11 mouse cellular contexts compared by ENCODE assay signal in the genomic region with DNA sequence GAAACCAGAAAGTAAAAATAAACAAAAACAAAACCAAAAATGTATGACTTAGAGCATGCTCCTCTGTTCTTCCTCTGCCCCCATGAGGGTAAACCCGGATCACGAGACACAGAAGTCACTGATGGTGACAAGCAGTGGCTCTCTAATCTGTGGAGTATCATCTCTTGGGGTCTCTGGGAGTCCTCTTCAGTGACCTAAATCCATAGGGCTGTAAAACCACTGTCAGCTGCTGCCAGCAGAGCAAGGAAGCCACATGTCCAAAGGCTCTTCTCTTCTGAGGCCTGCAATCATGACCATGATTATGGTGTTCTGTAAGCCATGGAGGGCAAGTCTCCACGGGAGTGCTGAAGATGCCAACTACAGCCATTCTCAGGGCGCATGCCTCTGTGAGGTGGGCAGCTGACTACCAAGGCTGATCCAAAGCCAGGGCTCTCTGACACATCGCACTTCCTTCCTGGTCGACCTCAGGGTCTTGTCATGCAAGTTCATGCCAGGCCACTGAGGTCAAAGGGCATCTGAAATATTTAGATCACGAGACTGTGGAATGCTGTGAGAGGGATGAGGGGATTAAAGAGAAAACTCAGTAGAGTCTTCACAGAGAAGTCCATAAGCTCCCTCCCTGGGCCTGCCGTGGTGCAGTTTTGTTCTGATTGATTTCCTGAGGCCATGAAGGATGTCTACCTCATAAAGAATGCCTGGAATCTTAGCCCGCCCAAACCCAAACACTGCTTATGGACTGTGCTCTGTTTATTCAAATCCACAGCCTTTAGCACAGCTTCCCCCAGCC.
DNase-seq lines count a peak whose midpoint lies in the region; ATAC-seq and TF ChIP-seq lines count a peak whose summit lies in the region.
"Had no signal": no experiment of that assay in that cellular context is flagged by ENCODE, and none has a peak within 500 bp of the region (broad histone marks: within the 10 kb centered on the region; RNA-seq: fewer than 3 reads in every experiment).

No protein-coding gene starts in this region.

- no peak overlapping the region for H3K9ac ChIP-seq in heart, embryonic 11.5 days (ENCODE audit: low read depth, low read length)
- H3K9ac ChIP-seq in embryonic facial prominence, embryonic 12.5 days, result no peak overlapping the region
- H3K9ac ChIP-seq in kidney, postnatal 0 days (ENCODE audit: low read depth, low read length), result no peak overlapping the region
- H3K9ac ChIP-seq: forebrain, embryonic 12.5 days; midbrain, embryonic 12.5 days had no signal

- no peaks in the 10 kb centered on the region for H3K27me3 ChIP-seq in heart, embryonic 11.5 days (ENCODE audit: control insufficient read depth, insufficient read depth, low read length)
- H3K27me3 ChIP-seq in embryonic facial prominence, embryonic 12.5 days, result no peaks in the 10 kb centered on the region
- no peaks in the 10 kb centered on the region for H3K27me3 ChIP-seq in kidney, postnatal 0 days (ENCODE audit: insufficient read depth, low read length)
- H3K27me3 ChIP-seq: forebrain, embryonic 12.5 days; midbrain, embryonic 12.5 days had no signal

- H3K27ac ChIP-seq in heart, embryonic 11.5 days (ENCODE audit: low read depth, low read length), result peak overlapping the region; percentile 25; the same call in 1 of the 2 replicates
- H3K27ac ChIP-seq in embryonic facial prominence, embryonic 12.5 days, result 0 out of 2 replicates have a peak overlapping the region, but pooled peaks have one; percentile 67
- peak overlapping the region; percentile 73 for H3K27ac ChIP-seq in kidney, postnatal 0 days
- H3K27ac ChIP-seq: forebrain, embryonic 12.5 days; midbrain, embryonic 12.5 days had no signal

- no peak for TF ChIP-seq CTCF in kidney, postnatal 0 days (IDR thresholded peaks at IDR 0.05; ENCODE audit: low read depth)

- ATAC-seq in heart, embryonic 11.5 days (replicated peaks; ENCODE audit: insufficient number of reproducible peaks, low FRiP score, low TSS enrichment), result no peak
- no peak; the same call in 1 of the 2 replicates for ATAC-seq in embryonic facial prominence, embryonic 12.5 days (ENCODE audit: insufficient number of reproducible peaks, insufficient read depth, low FRiP score, low TSS enrichment)
- no peak for ATAC-seq in kidney, postnatal 0 days (replicated peaks; ENCODE audit: low FRiP score, low read depth)
- ATAC-seq in monocyte, adult 5-6 weeks (replicated peaks; ENCODE audit: insufficient number of reproducible peaks, low FRiP score, low TSS enrichment, poor library complexity, severe bottlenecking), result no peak

- no peaks in the 10 kb centered on the region for H3K36me3 ChIP-seq in heart, embryonic 11.5 days (ENCODE audit: control insufficient read depth, insufficient read depth, low read length)
- H3K36me3 ChIP-seq in embryonic facial prominence, embryonic 12.5 days, result no peaks in the 10 kb centered on the region
- H3K36me3 ChIP-seq in kidney, postnatal 0 days (ENCODE audit: insufficient read depth, low read length), result no peaks in the 10 kb centered on the region
- H3K36me3 ChIP-seq: forebrain, embryonic 12.5 days; midbrain, embryonic 12.5 days had no signal

- WGBS in heart, embryonic 11.5 days (ENCODE audit: insufficient replicate concordance), result 44% methylated on average over 9 of the region's 9 CpGs
- WGBS in embryonic facial prominence, embryonic 12.5 days, result 43% methylated on average over 9 of the region's 9 CpGs
- 60% methylated on average over 9 of the region's 9 CpGs for WGBS in kidney, postnatal 0 days

- H3K4me1 ChIP-seq in heart, embryonic 11.5 days (ENCODE audit: control insufficient read depth, insufficient read depth, low read length), result peaks cover 13% of the 10 kb centered on the region
- H3K4me1 ChIP-seq in embryonic facial prominence, embryonic 12.5 days, result peaks cover 13% of the 10 kb centered on the region; the same call in 1 of the 2 replicates
- H3K4me1 ChIP-seq in kidney, postnatal 0 days (replicated peaks; ENCODE audit: insufficient read depth, low read length), result peaks cover 8% of the 10 kb centered on the region; the same call in 1 of the 2 replicates
- H3K4me1 ChIP-seq: forebrain, embryonic 12.5 days; midbrain, embryonic 12.5 days had no signal

- no peak overlapping the region for H3K4me2 ChIP-seq in heart, embryonic 11.5 days
- no peak overlapping the region for H3K4me2 ChIP-seq in embryonic facial prominence, embryonic 12.5 days (replicated peaks)
- H3K4me2 ChIP-seq in kidney, postnatal 0 days (ENCODE audit: low read length), result no peak overlapping the region
- H3K4me2 ChIP-seq: forebrain, embryonic 12.5 days; midbrain, embryonic 12.5 days had no signal

- H3K4me3 ChIP-seq in heart, embryonic 11.5 days (ENCODE audit: low read depth, low read length), result no peak overlapping the region
- H3K4me3 ChIP-seq in embryonic facial prominence, embryonic 12.5 days, result no peak overlapping the region
- no peak overlapping the region for H3K4me3 ChIP-seq in kidney, postnatal 0 days (replicated peaks; ENCODE audit: low read depth, low read length)
- H3K4me3 ChIP-seq: forebrain, embryonic 12.5 days; midbrain, embryonic 12.5 days had no signal

- DNase-seq in heart, postnatal 4 days, result no peak
- DNase-seq in 3134 (ENCODE audit: extremely low read depth, insufficient read length, low spot score) (peak; percentile 77), adipocyte (ENCODE audit: low spot score) (no peak)
- DNase-seq in kidney, postnatal 0 days (ENCODE audit: low spot score), result peak; percentile 78
- no peak for DNase-seq in left cerebral cortex, adult 18-20 months (ENCODE audit: low spot score in 2 of 2)
- DNase-seq: heart, postnatal 10 days had no signal

- H3K9me3 ChIP-seq in heart, embryonic 11.5 days (replicated peaks; ENCODE audit: control insufficient read depth, low read length), result no peaks in the 10 kb centered on the region
- H3K9me3 ChIP-seq in embryonic facial prominence, embryonic 12.5 days, result no peaks in the 10 kb centered on the region
- no peaks in the 10 kb centered on the region for H3K9me3 ChIP-seq in kidney, postnatal 0 days (replicated peaks; ENCODE audit: low read length)
- H3K9me3 ChIP-seq: forebrain, embryonic 12.5 days; midbrain, embryonic 12.5 days had no signal

Comparison
In these comparisons a context has a peak if more than half of its experiments do, and no peak if none do; other contexts are left out.
1. DNase-seq: peak in 3134 (single experiment) and kidney, postnatal 0 days (single experiment); none in heart, postnatal 4 days (single experiment), left cerebral cortex, adult 18-20 months (0 of 2) and adipocyte (single experiment).
2. Peak in every context shown above with its lines, with median percentiles within 50 percentile points of each other: H3K27ac ChIP-seq.